Mouse (Mus musculus) T-helper 2 cell (primary cell): ENCODE results near the gene Lpp.

Experiments used
- in situ Hi-C: fragments of 300-600 bp; cut with MboI, MseI; formaldehyde crosslinking; loops from one replicate; pipeline ENCODE4 v1.15.1; 2025; ENCODE audit warnings: high pct_unique_total_duplicates

Lpp gene

GRCm38 (mm10) chr16:24496635-24497034 lies 103.3 kb downstream of the Lpp start:
- in situ Hi-C loops: loop anchor here (25.0 kb wide), 1 partner anchor 566 kb away; no protein-coding TSS in a partner anchor

DNA sequence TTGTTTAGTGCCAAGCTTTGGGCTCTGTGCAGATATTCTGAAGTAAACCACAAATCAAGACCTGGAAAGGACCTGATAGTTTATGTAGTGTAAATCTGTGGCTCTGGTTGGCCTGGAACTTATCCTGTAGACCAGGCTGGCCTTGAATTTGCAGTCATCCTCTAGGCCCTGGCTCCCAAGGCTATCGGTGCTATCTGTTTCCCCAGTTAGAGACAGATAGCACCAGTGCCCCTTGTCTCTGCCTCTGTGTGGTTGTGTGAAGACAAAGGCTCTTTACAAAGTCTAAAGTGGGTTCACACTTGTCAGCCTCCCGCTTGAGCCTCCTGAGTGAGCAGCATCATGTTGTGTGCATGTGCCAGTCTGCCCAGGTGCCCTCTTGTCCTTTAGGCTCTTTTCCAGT lies 104.1 kb downstream of the Lpp start:
- in situ Hi-C loops: loop anchor here (25.0 kb wide), 1 partner anchor 565 kb away; no protein-coding TSS in a partner anchor

- in situ Hi-C loops: loop anchor here (25.0 kb wide), 1 partner anchor 564 kb away; no protein-coding TSS in a partner anchor
Observed at GRCm38 (mm10) chr16:24498103-24498659, 104.9 kb downstream of the Lpp start.

GRCm38 (mm10) chr16:24501197-24501596 lies 107.9 kb downstream of the Lpp start:
- in situ Hi-C loops: no loop called here

DNA sequence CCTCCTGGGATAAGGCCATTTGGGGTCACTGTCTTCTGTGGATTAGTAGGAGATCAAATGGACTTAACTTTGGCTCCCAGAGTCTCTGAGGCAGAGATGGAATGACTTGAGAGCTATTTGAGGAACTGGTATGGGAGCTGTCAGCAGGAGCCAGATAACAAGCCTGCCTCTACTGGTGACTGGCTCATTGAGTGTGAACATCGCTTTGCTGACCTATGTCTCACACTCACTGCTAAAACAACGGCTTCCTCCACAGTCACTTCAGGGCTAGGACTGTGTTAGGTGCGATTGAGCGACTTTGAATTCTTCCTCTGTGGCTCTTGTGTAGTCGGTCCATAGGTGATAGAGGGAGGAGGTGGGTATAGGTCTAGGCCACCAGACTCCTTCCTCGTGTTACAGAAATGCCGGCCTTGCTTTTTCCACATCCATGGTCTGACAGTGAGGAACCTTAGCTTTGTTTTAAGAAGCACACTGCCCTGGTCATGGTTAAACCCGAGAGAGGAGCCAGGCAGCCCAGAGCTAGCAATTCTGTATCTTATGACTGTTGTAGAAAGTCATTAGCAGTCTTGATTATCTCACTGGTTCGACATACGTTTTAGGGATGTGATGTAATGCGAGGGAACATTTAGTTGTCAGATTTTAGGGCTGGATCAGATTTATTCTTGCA lies 108.5 kb downstream of the Lpp start:
- in situ Hi-C loops: no loop called here

- in situ Hi-C loops: no loop called here
Observed at GRCm38 (mm10) chr16:24502295-24502823, 109.1 kb downstream of the Lpp start.

DNA sequence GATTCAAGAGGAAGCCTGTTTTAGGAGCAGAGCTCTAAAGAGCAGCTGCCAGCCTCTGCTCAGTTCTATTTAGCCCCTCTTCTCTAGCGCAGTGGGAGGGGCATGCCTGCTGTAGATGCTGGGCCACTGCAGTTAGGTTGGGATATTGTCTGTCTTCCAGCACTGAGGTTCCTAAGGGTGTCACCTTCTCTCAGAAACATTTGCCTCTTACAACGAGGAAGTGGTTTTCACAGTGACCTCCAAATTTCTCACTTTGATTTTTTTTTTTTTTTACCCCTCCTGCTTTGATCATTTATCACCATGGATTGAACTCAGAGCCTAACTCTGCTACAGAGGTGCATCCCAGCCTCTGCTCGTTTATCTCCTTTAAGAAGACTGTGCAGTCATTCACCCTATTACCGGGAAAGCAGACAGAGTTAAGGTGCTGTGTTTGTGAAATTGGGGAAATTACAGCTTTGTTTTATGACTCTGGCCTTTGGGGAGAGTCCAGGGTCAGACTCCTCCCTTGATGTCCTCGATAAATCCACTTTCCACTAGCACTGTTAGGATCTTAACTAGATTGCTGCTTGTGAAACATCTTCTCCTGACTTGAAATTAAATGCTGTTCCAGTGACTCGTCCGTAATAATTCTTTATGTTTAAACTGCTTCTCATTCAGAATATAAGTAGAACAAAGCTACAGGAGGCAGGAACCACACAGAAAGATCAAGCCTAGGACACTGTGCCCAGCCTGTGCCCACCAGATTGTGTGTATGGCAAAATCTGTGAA lies 111.7 kb downstream of the Lpp start:
- in situ Hi-C loops: loop anchor here (5.0 kb wide), 2 partner anchors 353 to 518 kb away; partner anchors contain the start of genes Bcl6 and Gm37419

- in situ Hi-C loops: loop anchor here (5.0 kb wide), 2 partner anchors 354 to 519 kb away; partner anchors contain the start of genes Bcl6 and Gm37419
Observed at GRCm38 (mm10) chr16:24506237-24506636, 112.9 kb downstream of the Lpp start.

- in situ Hi-C loops: loop anchor here (5.0 kb wide), 2 partner anchors 354 to 519 kb away; partner anchors contain the start of genes Bcl6 and Gm37419
Observed at GRCm38 (mm10) chr16:24506740-24507139, 113.4 kb downstream of the Lpp start.

- in situ Hi-C loops: loop anchor here (5.0 kb wide), 2 partner anchors 356 to 521 kb away; partner anchors contain the start of genes Bcl6 and Gm37419
Observed at GRCm38 (mm10) chr16:24507927-24508540, 114.7 kb downstream of the Lpp start.

DNA sequence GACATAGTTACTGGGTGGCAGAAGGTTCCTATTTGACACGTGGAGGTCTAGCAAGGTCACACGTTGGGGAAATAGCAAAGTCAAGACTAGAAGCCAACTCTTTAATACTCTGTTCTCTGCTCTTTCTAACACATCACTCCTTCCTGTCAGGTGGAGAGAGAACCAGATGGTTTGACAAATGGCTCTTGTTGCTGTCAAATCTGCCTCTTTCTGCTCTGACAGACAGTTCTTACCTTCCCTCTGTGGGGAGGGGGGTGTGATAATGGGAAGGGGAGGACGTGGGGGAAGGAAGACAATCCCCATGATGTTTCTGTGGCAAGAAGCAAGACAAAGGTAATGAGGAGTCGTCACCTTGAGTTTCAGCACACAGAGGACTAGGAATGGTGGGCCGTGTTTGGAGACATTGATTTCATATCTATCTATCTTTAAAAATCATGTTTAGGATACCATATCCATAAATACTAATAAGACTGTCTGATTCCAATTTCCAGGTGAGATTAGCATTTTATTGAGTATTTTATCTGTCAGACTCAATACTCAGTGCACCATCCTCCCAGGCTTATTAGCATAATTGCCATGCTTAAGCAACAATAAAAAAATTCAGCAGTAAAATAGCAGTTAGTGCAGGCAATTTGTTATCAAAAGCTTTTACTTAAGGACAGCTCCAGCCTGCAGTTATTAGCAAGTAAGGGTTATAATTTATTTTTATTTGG lies 115.9 kb downstream of the Lpp start:
- in situ Hi-C loops: loop anchor here (5.0 kb wide), 2 partner anchors 357 to 522 kb away; partner anchors contain the start of genes Bcl6 and Gm37419

GRCm38 (mm10) chr16:24509813-24510166 lies 116.5 kb downstream of the Lpp start:
- in situ Hi-C loops: loop anchor here (5.0 kb wide), 2 partner anchors 357 to 522 kb away; partner anchors contain the start of genes Bcl6 and Gm37419

- in situ Hi-C loops: no loop called here
Observed at GRCm38 (mm10) chr16:24513228-24513627, 119.9 kb downstream of the Lpp start.

GRCm38 (mm10) chr16:24514802-24515727 lies 121.8 kb downstream of the Lpp start:
- in situ Hi-C loops: no loop called here

DNA sequence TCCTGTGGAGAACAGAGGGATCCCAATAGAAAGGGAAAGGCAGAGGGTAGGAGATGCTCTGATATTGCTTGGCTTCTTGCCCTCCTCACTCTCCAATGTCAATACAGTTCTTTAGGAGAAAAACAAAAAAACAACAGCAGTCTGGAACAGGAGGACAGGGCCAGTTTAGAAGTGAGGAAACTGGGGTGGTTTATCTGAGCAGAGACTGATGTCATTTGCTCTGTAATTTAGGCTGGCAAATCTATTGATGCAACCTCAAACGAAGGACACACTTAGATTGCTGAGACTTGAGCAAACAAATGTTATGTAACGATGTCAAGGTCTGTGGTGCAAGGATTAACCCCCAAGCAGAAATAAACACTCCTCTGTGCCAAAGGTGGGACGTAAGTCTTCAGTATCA lies 123.7 kb downstream of the Lpp start:
- in situ Hi-C loops: no loop called here

- in situ Hi-C loops: no loop called here
Observed at GRCm38 (mm10) chr16:24517501-24518042, 124.3 kb downstream of the Lpp start.

DNA sequence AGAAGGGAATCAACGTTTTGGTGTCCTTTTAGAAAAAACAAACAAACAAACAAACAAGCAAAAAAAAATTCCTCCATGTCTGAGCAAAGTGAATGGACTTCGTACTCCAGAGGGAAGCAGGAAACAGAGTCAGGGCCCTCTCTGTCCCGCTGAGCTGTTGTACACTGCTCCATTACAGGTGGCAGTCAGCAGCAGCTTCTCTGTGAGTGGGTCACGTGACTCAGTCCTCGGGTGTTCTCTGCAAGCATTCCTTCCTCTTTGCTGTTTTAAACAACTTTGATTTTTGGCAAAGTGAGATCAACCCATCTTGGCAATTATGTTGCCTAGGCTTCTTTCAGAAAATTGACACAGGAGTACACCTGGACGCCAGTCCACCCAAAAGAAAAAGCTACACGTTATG lies 125.5 kb downstream of the Lpp start:
- in situ Hi-C loops: no loop called here

GRCm38 (mm10) chr16:24527219-24527618 lies 133.9 kb downstream of the Lpp start:
- in situ Hi-C loops: loop anchor here (25.0 kb wide), 1 partner anchor 1240 kb away; no protein-coding TSS in a partner anchor

- in situ Hi-C loops: loop anchor here (10.0 to 25.0 kb wide), 2 partner anchors 377 to 1244 kb away; no protein-coding TSS in a partner anchor
Observed at GRCm38 (mm10) chr16:24531681-24532080, 138.4 kb downstream of the Lpp start.
